Mouse (Mus musculus) liver, postnatal 0 days (tissue): ENCODE measurements at regions not wholly inside any gene's neighbourhood (a gene's known extent, or its start where the extent isn't known, plus 50 kb on each side); places are given as distances from the start of the nearest gene placed in this dataset.

ENCODE experiments used
- CTCF ChIP-seq: sonication (generic); IDR thresholded peaks from 2 replicates; pipeline ENCODE4 v1.5.1; 2016; ENCODE audit warnings: antibody characterized with exemption, low read depth
- EP300 ChIP-seq: IDR thresholded peaks from 2 replicates; pipeline ENCODE4 v1.6.1; 2016; ENCODE audit warnings: antibody characterized with exemption, low read depth, mild to moderate bottlenecking

GRCm38 (mm10) chr2:108593555-108593954 lies 687.0 kb upstream of the Kif18a start:
- TF ChIP-seq CTCF, result no peak
- TF ChIP-seq EP300, result no peak
